Mouse (Mus musculus): ENCODE data around the gene Rbm38. TPM values are rescaled to one million over a fixed set of nuclear protein-coding genes. Genes with fewer than 3 reads are reported as not detected.

The Rbm38 gene
- polyA plus RNA-seq, 1 experiment from 2014 or later: 46.6 TPM

GRCm38 (mm10) chr2:172999630-173000284, 20.5 kb upstream of the Rbm38 start, which contains the start of gene Rae1:
TSS of gene Rae1 (plus strand) at chr2:173000117.
- Histone ChIP-seq H3K4me1 (ENCODE audit: control insufficient read depth, insufficient read depth, low read length) (peaks cover 5% of the 10 kb centered on the region; the same call in 1 of the 2 replicates), H3K27me3 (ENCODE audit: control insufficient read depth, insufficient read depth, low read length) (no peaks in the 10 kb centered on the region), H3K27ac (replicated peaks; ENCODE audit: low read depth, low read length) (peak within 1 kb of the TSS; percentile 66), H3K9me3 (replicated peaks; ENCODE audit: control insufficient read depth, low read length) (no peaks in the 10 kb centered on the region), H3K4me3 (ENCODE audit: low read depth, low read length) (peak within 1 kb of the TSS; percentile 94), H3K9ac (replicated peaks; ENCODE audit: low read length) (peak within 1 kb of the TSS; percentile 90), H3K36me3 (replicated peaks; ENCODE audit: control insufficient read depth, insufficient read depth, low read depth, low read length) (peaks cover 3% of the 10 kb centered on the region), H3K4me2 (ENCODE audit: low read depth, low read length) (peak within 1 kb of the TSS; percentile 78)
- peak; percentile 99 for DNase-seq (ENCODE audit: low spot score)
- peak; percentile 91 for ATAC-seq (replicated peaks; ENCODE audit: insufficient number of reproducible peaks, low FRiP score, low TSS enrichment, low read depth)
- under 1% methylated on average over 45 of the region's 45 CpGs for WGBS

DNA sequence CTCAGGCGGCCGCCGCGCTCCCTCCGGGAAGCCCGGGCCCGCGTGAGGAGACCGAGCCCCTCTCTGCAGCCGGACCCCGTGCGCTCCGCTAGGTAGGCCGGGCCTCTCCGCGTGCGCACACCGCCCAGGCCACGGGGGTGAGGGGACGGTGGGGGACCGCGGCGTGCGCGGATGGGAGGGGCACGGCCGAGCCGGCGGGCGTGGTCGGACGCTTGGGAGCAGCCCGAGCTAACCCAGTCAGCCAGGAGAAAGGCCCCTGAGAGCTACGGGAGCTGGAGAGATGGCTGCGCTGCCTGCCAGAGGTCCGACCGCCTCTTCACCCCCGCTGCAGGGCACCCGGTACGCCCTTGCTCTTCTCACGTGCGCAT, 20.0 kb upstream of the Rbm38 start:
- peak; percentile 64 for DNase-seq (ENCODE audit: low spot score)
- Histone ChIP-seq H3K4me2 (ENCODE audit: low read depth, low read length) (peak overlapping the region; percentile 78), H3K27me3 (ENCODE audit: control insufficient read depth, insufficient read depth, low read length) (no peaks in the 10 kb centered on the region), H3K27ac (replicated peaks; ENCODE audit: low read depth, low read length) (peak overlapping the region; percentile 66), H3K9me3 (replicated peaks; ENCODE audit: control insufficient read depth, low read length) (no peaks in the 10 kb centered on the region), H3K36me3 (replicated peaks; ENCODE audit: control insufficient read depth, insufficient read depth, low read depth, low read length) (peaks cover 6% of the 10 kb centered on the region), H3K9ac (replicated peaks; ENCODE audit: low read length) (peak overlapping the region; percentile 90), H3K4me1 (ENCODE audit: control insufficient read depth, insufficient read depth, low read length) (peaks cover 5% of the 10 kb centered on the region; the same call in 1 of the 2 replicates), H3K4me3 (ENCODE audit: low read depth, low read length) (peak overlapping the region; percentile 94)
- WGBS: under 1% methylated on average over 42 of the region's 42 CpGs
- ATAC-seq (replicated peaks; ENCODE audit: insufficient number of reproducible peaks, low FRiP score, low TSS enrichment, low read depth): peak; percentile 80

GRCm38 (mm10) chr2:173000921-173001320, 19.4 kb upstream of the Rbm38 start:
- DNase-seq (ENCODE audit: low spot score) (no peak), ATAC-seq (replicated peaks; ENCODE audit: insufficient number of reproducible peaks, low FRiP score, low TSS enrichment, low read depth) (no peak)
- peak overlapping the region; percentile 78 for H3K4me2 ChIP-seq (ENCODE audit: low read depth, low read length)
- H3K27ac ChIP-seq (replicated peaks; ENCODE audit: low read depth, low read length): no peak overlapping the region
- 18% methylated on average over 8 of the region's 8 CpGs for WGBS
- no peaks in the 10 kb centered on the region for H3K27me3 ChIP-seq (ENCODE audit: control insufficient read depth, insufficient read depth, low read length)
- H3K36me3 ChIP-seq (replicated peaks; ENCODE audit: control insufficient read depth, insufficient read depth, low read depth, low read length): peaks cover 6% of the 10 kb centered on the region
- peaks cover 5% of the 10 kb centered on the region; the same call in 1 of the 2 replicates for H3K4me1 ChIP-seq (ENCODE audit: control insufficient read depth, insufficient read depth, low read length)
- peak overlapping the region; percentile 90 for H3K9ac ChIP-seq (replicated peaks; ENCODE audit: low read length)
- no peaks in the 10 kb centered on the region for H3K9me3 ChIP-seq (replicated peaks; ENCODE audit: control insufficient read depth, low read length)
- H3K4me3 ChIP-seq (ENCODE audit: low read depth, low read length): peak overlapping the region; percentile 94

- DNase-seq (ENCODE audit: low spot score) (no peak), ATAC-seq (replicated peaks; ENCODE audit: insufficient number of reproducible peaks, low FRiP score, low TSS enrichment, low read depth) (no peak)
- H3K9ac ChIP-seq (replicated peaks; ENCODE audit: low read length): no peak overlapping the region
- peaks cover 5% of the 10 kb centered on the region; the same call in 1 of the 2 replicates for H3K4me1 ChIP-seq (ENCODE audit: control insufficient read depth, insufficient read depth, low read length)
- no peaks in the 10 kb centered on the region for H3K27me3 ChIP-seq (ENCODE audit: control insufficient read depth, insufficient read depth, low read length)
- no peaks in the 10 kb centered on the region for H3K9me3 ChIP-seq (replicated peaks; ENCODE audit: control insufficient read depth, low read length)
- H3K36me3 ChIP-seq (replicated peaks; ENCODE audit: control insufficient read depth, insufficient read depth, low read depth, low read length): peaks cover 6% of the 10 kb centered on the region
- H3K27ac ChIP-seq (replicated peaks; ENCODE audit: low read depth, low read length): no peak overlapping the region
- no peak overlapping the region for H3K4me3 ChIP-seq (ENCODE audit: low read depth, low read length)
- H3K4me2 ChIP-seq (ENCODE audit: low read depth, low read length): no peak overlapping the region
- 92% methylated on average over 8 of the region's 8 CpGs for whole genome bisulfite sequencing
These were observed 16.6 kb upstream of the Rbm38 start for GRCm38 (mm10) chr2:173003737-173004136.

- H3K4me2 ChIP-seq (ENCODE audit: low read depth, low read length): no peak overlapping the region
- H3K27ac ChIP-seq (replicated peaks; ENCODE audit: low read depth, low read length): no peak overlapping the region
- no peak overlapping the region for H3K9ac ChIP-seq (replicated peaks; ENCODE audit: low read length)
- no peak for DNase-seq (ENCODE audit: low spot score)
- no peak for ATAC-seq (replicated peaks; ENCODE audit: insufficient number of reproducible peaks, low FRiP score, low TSS enrichment, low read depth)
- no peaks in the 10 kb centered on the region for H3K4me1 ChIP-seq (ENCODE audit: control insufficient read depth, insufficient read depth, low read length)
- no peaks in the 10 kb centered on the region for H3K9me3 ChIP-seq (replicated peaks; ENCODE audit: control insufficient read depth, low read length)
- H3K27me3 ChIP-seq (ENCODE audit: control insufficient read depth, insufficient read depth, low read length): no peaks in the 10 kb centered on the region
- H3K36me3 ChIP-seq (replicated peaks; ENCODE audit: control insufficient read depth, insufficient read depth, low read depth, low read length): peaks cover 24% of the 10 kb centered on the region
- no peak overlapping the region for H3K4me3 ChIP-seq (ENCODE audit: low read depth, low read length)
- 78% methylated on average over 3 of the region's 3 CpGs for WGBS
These were observed 10.0 kb upstream of the Rbm38 start for GRCm38 (mm10) chr2:173010220-173010717.

GRCm38 (mm10) chr2:173011440-173011839, 8.9 kb upstream of the Rbm38 start:
- DNase-seq (ENCODE audit: low spot score): no peak
- H3K4me2 ChIP-seq (ENCODE audit: low read depth, low read length): no peak overlapping the region
- H3K36me3 ChIP-seq (replicated peaks; ENCODE audit: control insufficient read depth, insufficient read depth, low read depth, low read length): peaks cover 24% of the 10 kb centered on the region
- no peaks in the 10 kb centered on the region for H3K9me3 ChIP-seq (replicated peaks; ENCODE audit: control insufficient read depth, low read length)
- H3K4me3 ChIP-seq (ENCODE audit: low read depth, low read length): no peak overlapping the region
- no peaks in the 10 kb centered on the region for H3K4me1 ChIP-seq (ENCODE audit: control insufficient read depth, insufficient read depth, low read length)
- WGBS: 95% methylated on average over 8 of the region's 8 CpGs
- no peak for ATAC-seq (replicated peaks; ENCODE audit: insufficient number of reproducible peaks, low FRiP score, low TSS enrichment, low read depth)
- no peak overlapping the region for H3K9ac ChIP-seq (replicated peaks; ENCODE audit: low read length)
- H3K27me3 ChIP-seq (ENCODE audit: control insufficient read depth, insufficient read depth, low read length): no peaks in the 10 kb centered on the region
- no peak overlapping the region for H3K27ac ChIP-seq (replicated peaks; ENCODE audit: low read depth, low read length)

GRCm38 (mm10) chr2:173014741-173015287, 5.5 kb upstream of the Rbm38 start:
- ATAC-seq (replicated peaks; ENCODE audit: insufficient number of reproducible peaks, low FRiP score, low TSS enrichment, low read depth): no peak
- no peak overlapping the region for H3K4me3 ChIP-seq (ENCODE audit: low read depth, low read length)
- H3K9ac ChIP-seq (replicated peaks; ENCODE audit: low read length): no peak overlapping the region
- H3K9me3 ChIP-seq (replicated peaks; ENCODE audit: control insufficient read depth, low read length): no peaks in the 10 kb centered on the region
- no peak overlapping the region for H3K4me2 ChIP-seq (ENCODE audit: low read depth, low read length)
- no peak overlapping the region for H3K27ac ChIP-seq (replicated peaks; ENCODE audit: low read depth, low read length)
- peaks cover 4% of the 10 kb centered on the region for H3K4me1 ChIP-seq (ENCODE audit: control insufficient read depth, insufficient read depth, low read length)
- no peak for DNase-seq (ENCODE audit: low spot score)
- H3K36me3 ChIP-seq (replicated peaks; ENCODE audit: control insufficient read depth, insufficient read depth, low read depth, low read length): peaks cover 19% of the 10 kb centered on the region
- no peaks in the 10 kb centered on the region for H3K27me3 ChIP-seq (ENCODE audit: control insufficient read depth, insufficient read depth, low read length)
- 77% methylated on average over 7 of the region's 7 CpGs for WGBS

DNA sequence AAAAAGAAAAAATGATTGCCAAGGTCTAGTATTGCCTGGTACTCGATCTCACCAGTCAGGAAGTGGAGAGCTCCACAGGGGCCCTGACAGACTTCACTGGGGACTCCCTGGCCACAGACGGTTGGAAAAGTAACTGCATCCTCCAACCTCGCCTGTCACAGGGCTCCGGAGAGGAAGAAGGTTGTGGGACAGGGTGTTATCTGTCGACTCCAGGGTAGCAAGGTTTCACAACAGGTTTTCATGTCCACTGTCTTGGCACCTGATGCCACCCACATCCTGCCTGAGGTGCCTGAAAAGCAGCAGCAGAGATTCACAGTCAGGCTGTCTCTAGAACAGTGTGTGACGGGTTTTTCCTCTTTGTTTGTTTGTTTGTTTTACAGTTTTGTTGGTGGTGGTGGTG, 2.4 kb upstream of the Rbm38 start:
- ATAC-seq (replicated peaks; ENCODE audit: insufficient number of reproducible peaks, low FRiP score, low TSS enrichment, low read depth): no peak

More for the DNA sequence above, 2.4 kb upstream of the Rbm38 start:
- Histone ChIP-seq H3K36me3 (replicated peaks; ENCODE audit: control insufficient read depth, insufficient read depth, low read depth, low read length) (peaks cover 5% of the 10 kb centered on the region; the same call in 1 of the 2 replicates), H3K27me3 (ENCODE audit: control insufficient read depth, insufficient read depth, low read length) (peaks cover 8% of the 10 kb centered on the region), H3K4me1 (ENCODE audit: control insufficient read depth, insufficient read depth, low read length) (peaks cover 4% of the 10 kb centered on the region), H3K4me3 (ENCODE audit: low read depth, low read length) (no peak overlapping the region), H3K4me2 (ENCODE audit: low read depth, low read length) (no peak overlapping the region), H3K9me3 (replicated peaks; ENCODE audit: control insufficient read depth, low read length) (no peaks in the 10 kb centered on the region), H3K9ac (replicated peaks; ENCODE audit: low read length) (no peak overlapping the region), H3K27ac (replicated peaks; ENCODE audit: low read depth, low read length) (no peak overlapping the region)
- no peak for DNase-seq (ENCODE audit: low spot score)
- WGBS: 44% methylated on average over 6 of the region's 6 CpGs

All from embryonic facial prominence, embryonic 11.5 days (tissue).